Mouse (Mus musculus) forelimb bud, embryonic 11.5 days (tissue): ENCODE measurements around the gene Tstd2.

Experiments
- DNase-seq: peaks from one replicate; pipeline ENCODE4 v3.0.0-alpha.2; 2012; ENCODE audit warnings: low read depth, low spot score

Tstd2 gene

GRCm38 (mm10) chr4:46084416-46085172 is 53.9 kb downstream of the Tstd2 start:
- no peak for DNase-seq

DNA sequence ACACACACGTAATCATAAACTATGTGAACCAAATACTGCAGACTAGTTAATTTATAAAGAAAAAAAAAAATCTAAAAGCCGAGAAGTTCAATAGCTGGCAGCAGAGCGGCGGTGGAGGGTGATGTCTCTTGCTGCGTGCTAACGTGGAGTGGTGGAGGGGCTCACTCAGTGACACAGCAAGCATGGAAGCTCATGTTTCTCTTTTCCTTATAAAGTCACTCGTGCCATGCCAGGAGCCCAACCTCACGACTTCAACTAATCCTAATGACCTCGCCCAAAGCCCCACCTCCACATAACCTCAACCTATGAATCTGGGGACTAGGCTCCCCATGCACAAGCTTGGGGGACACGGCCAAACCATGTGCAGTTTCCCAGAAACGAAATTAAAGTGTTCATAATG is 55.9 kb downstream of the Tstd2 start:
- no peak for DNase-seq

- DNase-seq, result no peak
These were observed 58.2 kb downstream of the Tstd2 start for GRCm38 (mm10) chr4:46080261-46080660.

DNA sequence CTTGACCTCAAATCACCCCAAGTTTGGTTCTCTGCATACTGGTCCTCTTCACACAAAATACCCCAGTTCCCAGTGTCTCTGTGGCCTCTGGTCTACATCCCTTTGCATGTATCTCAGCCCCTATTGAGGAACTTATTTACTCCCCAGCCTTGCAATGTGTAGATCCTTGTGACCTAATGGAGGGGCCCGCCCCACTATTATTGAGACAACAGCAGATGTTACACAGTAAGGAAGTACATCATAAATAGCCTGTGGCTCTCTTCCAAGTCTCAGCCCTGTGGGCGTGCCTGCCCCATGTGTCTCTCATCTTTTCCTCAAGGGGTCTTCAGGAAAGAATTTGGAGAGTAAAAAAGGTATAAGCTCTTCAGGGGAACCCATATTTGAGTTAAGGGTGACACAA is 61.6 kb downstream of the Tstd2 start:
- DNase-seq, result no peak

DNA sequence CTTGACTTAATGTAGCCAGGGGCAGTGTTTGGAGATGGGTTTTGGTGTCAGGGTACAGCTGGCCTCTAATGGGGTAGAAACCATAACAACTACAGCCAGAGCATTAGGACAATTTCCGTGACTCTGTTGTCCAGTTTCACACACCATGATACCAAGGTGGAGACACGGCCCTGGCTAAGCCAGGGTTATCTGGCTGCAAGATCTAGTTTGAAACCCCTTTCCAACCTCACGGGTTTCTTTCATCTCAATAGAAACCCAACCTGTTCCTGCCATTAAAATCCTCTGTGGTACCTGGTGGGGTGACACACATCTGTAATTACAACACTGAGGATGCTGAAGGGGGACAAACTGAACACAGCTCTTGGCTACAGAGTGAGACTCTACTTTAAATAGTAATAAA is 62.8 kb downstream of the Tstd2 start:
- DNase-seq, result no peak

- DNase-seq, result no peak
These were observed 64.8 kb downstream of the Tstd2 start for GRCm38 (mm10) chr4:46073736-46074135.

DNA sequence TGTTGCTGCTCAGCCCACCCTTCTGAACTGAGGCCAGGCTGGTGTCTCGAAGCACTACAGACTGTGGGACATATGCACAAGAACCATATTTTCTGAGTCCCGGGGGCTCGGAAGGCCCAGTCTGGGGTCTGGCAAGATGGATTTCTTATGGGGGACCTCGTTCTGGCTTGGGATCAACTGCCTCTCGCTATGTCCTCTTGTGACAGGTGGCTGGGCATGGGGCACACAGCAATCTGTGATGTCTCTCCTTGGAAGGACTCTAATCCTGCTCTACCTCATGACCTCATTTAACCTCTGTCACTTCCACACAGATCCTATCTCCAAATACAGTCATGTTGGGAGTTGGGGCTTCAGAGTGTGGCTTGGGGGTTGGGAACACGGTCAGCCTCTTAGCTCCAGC is 65.9 kb downstream of the Tstd2 start:
- no peak for DNase-seq

DNA sequence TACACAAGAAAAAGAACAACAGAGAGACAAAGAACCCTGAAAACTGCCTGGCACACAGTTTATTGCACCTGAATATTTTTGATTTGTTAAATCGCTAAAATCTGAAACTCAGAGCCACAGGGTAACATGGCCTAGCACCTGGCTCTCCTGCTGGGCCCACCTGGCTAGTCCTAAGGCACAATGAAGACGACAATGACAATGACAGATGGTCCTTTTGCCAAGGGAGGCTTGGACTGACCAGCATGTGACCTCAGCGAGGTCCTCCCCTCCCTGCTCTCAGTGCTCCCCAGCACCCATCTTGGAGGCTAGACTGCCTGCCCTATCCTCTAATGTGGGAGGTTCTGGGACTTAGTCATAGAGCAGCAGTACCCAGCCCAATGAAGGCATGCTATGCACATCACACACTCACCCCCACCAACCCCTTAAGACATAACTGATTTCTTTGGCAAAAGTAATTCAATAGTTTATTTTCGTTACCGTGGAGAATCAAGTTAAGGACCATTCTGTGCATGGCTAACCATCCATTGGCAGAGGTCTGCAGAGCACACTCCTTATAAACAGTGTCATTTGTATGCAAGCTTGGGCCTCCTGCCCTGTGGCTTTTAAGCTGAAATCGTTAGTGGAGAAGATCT is 68.5 kb downstream of the Tstd2 start:
- no peak for DNase-seq

GRCm38 (mm10) chr4:46068573-46068972 is 69.9 kb downstream of the Tstd2 start:
- DNase-seq, result no peak

DNA sequence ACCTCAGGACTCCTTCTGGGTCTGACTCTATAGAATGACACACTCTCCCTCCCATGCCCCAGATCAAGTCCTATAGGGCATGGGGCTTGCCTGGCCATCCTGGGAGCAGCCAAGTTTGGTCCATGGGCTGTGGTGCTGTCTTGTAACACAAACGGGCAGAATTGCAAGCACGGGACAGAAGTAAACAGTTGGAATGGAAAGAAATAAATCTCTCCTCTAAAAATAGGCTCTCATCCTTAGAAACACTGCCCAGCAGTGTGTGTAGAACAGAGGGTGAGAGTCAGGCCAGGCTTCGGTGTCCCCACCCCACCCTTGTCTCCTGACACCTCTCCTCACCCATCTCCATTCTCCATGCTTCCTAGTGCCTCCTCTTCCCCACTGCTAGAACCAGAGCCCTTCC is 70.4 kb downstream of the Tstd2 start:
- no peak for DNase-seq

GRCm38 (mm10) chr4:46065695-46066340 is 72.7 kb downstream of the Tstd2 start:
- DNase-seq, result no peak

DNA sequence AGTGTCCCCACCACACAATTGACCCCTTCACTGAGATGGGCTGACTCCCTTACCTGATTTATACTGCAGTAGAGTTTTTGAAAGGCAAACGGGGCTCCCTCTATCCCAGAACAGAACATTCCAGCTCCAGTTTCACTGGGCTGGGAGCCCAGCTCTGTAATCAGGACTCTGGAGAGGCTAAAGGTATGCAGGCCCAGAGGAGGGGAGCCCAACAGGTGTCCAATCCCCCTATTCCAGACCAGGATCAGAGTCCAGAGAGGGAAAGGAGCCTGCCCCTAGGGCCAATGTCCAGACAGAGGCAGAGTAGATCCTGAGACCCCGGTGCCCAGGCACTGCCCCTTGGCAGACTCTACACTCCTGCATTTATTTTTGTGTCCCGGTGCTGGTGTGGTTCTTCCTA is 73.5 kb downstream of the Tstd2 start:
- no peak for DNase-seq
